Mouse (Mus musculus) gastrocnemius, adult 2 months (tissue): ENCODE results near the gene Rab28. TPM values are rescaled to one million over a fixed set of nuclear protein-coding genes. Genes with fewer than 3 reads are reported as not detected.

Experiments
- DNase-seq: peaks from one replicate; pipeline ENCODE4 v3.0.0; 2022
- H3K27ac ChIP-seq: fragments of 200-600 bp; 2 replicates; pipeline ENCODE4 v1.8.1; 2022; ENCODE audit warnings: mild to moderate bottlenecking
- H3K4me3 ChIP-seq: fragments of 200-600 bp; 2 replicates; pipeline ENCODE4 v1.8.1; 2022; ENCODE audit warnings: mild to moderate bottlenecking, moderate library complexity
- CTCF ChIP-seq: fragments of 200-600 bp; IDR thresholded peaks from 2 replicates; pipeline ENCODE4 v1.8.1; 2022; ENCODE audit warnings: antibody characterized with exemption, mild to moderate bottlenecking, moderate library complexity
- intact Hi-C: fragments of 180-260 bp; cut with DNase I; formaldehyde crosslinking; loops from one replicate; pipeline ENCODE4 v1.15.1; 2025
- total RNA-seq, 2 experiments: library from RNA; stranded (reverse); gene quantifications; 2 replicates each; pipeline ENCODE4 v1.2.3; 2021

The Rab28 gene
- total RNA-seq, 2 experiments from 2014 or later: 83.0 to 98.9 TPM

DNA sequence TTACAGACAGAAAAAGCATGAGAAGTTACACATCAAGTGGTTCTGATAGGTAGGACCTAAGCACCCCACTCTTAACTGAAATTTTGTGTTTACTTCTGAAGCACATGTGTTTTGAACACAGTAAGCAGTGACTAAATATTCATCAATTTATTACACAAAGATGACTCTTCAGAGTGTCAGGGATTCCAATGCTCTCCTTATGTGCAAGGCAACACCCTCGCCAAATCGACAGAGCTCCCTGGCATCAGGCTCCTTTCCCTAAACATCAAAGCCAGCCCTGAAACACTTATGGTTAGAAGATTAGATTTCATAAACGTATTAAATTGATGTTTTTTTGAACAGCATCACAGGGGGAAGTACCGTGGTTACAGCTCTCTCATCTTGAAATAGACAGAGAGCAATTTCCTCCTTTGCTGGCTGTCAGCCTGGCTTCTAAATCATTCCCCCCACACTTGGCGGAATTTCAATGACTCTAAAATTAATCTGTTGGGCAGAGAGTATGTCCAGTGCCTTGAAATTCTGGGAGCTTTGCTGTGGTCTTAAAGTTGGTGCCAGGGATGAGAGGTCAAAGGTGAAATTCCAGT is 97.4 kb downstream of the Rab28 start:
- no peak for DNase-seq
- intact Hi-C loops: no loop called here

DNA sequence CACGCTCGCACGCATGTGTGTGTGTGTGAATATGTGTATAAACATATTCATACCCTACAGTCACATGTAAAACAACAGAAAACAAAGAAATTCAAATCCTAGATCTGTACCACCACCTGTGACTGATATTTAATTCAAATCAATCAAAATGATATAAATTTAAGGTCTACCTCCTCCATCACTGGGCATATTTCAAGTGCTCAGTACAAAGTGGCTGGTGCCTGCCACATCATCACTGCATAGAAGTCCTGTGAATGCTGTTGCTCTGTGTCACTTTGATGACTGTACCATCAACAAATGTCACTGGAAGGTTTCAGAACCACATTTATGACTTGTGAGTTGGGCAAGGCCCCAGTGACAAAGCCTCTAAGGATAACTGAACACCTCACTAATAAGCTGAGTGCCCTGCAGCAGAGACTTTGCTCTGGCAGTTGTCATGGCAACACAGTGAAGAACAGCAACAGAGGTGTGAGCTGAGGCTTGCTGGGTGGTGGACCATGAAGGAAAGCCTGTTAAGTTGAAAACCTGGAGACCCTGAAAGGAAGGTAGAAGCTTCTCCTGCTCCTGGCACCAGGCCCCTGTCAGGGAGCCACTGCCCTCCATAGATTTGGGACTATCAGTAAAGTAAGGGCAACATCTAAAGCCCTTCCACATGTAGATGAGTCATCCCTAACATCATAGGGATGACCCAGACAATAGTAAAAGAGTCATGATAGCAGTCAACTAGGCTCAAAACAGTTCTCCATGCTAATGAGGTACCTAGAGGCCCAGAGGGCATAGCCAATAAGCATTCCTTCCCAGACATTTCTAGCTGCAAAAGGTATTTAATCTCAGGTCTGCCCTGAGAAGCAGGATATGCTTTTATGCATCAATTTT is 111.5 kb downstream of the Rab28 start:
- intact Hi-C loops: no loop called here
- no peak overlapping the region for H3K27ac ChIP-seq

More for the DNA sequence above, 97.4 kb downstream of the Rab28 start:
- Histone ChIP-seq H3K4me3 (no peak overlapping the region), H3K27ac (no peak overlapping the region)
- TF ChIP-seq CTCF: no peak

DNA sequence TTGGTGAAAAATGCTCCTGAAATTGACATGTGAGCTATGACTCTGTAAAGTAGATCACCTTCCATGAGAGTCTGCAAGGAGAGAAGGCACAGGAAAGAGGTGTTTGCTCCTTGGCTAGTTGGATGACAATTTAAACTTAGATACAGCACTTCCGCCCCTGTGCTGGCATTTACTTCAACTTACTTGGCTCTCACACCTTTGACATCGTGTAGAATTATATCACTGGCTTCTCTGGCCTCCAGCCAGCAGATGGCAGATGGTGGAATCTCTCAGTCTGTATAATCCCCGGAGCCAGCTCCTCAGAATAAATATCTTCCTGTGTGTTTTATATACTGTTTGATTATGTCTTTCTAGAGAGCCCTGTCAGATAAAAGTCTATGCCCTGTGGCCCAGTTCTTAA is 112.8 kb downstream of the Rab28 start:
- intact Hi-C loops: no loop called here
- no peak for TF ChIP-seq CTCF

More for the DNA sequence above, 111.5 kb downstream of the Rab28 start:
- TF ChIP-seq CTCF: no peak
- no peak overlapping the region for H3K4me3 ChIP-seq
- DNase-seq: no peak

DNA sequence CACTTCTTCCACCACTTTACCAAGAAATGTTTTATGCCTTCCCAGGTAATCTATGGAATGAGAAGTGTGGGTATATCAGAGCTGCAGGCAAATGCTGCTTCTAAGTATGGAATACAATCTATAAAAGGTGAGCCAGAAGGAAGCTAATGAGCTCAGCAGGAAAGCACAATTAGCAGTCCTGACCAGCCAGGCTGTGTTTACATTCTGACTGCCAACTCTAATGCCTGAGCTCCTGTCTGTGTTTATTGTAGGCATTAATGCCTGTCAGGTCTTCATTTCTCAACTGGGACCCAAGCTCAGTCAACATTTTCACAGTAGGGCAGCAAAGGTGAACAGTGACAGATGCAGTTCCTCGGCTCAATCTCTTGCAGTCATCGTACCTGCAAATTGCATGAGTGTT is 129.9 kb downstream of the Rab28 start:
- no peak for TF ChIP-seq CTCF
- intact Hi-C loops: no loop called here
- no peak for DNase-seq
- H3K4me3 ChIP-seq: no peak overlapping the region
- H3K27ac ChIP-seq: no peak overlapping the region

More for the DNA sequence above, 112.8 kb downstream of the Rab28 start:
- H3K27ac ChIP-seq: no peak overlapping the region
- DNase-seq: no peak
- H3K4me3 ChIP-seq: no peak overlapping the region

Other genes with a start within 250 kb of the Rab28 start
- not detected for gene Nkx3-2, start 56.3 kb upstream of the Rab28 start, total RNA-seq
- 10 to 100 TPM; 16.7 to 17.0 TPM for gene Bod1l, start 136.2 kb upstream of the Rab28 start, total RNA-seq